Mouse (Mus musculus): ENCODE data around the gene Adgrl3. TPM values are rescaled to one million over a fixed set of nuclear protein-coding genes. Genes with fewer than 3 reads are reported as not detected.

Adgrl3 gene
- total RNA-seq, 4 experiments from 2014 or later = 3.3 to 10.2 (median 6.3) TPM

DNA sequence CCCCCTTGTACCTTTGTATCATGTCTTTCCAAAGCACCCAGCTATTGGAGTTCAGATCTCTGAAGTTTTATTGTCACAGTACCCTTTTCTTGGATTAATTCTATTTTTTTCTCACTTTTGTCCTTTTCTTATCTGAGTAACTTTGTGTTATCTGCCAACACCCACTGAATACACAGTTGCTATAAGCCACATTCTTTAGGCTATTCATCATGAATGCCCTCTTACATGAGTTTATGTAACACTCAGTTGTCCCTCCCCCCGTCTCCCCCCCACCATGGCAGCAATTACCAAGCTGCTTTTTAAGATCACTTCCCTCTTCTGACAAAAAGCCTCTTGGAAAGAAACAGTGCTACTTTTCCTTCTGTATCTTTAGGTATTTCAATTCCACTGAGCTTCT lies 655.0 kb downstream of the Adgrl3 start:
- DNase-seq = no peak

DNA sequence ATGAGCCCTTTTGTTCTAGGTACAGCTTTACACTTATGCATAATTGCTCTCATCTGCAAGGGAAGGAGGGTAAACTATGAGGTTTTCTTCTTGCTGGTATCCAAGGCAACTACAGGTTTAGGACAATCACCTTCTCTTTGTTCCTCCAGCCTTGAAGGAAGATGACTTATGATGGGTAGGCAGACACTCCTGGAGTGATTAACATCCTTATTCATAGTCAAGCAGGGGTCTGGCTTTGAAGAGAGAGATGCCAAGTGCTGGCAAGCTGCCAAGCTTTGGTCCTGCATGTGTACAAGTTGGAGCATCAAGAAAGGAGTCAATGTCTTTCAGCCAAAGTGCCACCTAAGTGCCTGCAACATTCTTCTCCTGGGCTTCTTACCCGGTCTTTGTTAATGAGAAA lies 657.0 kb downstream of the Adgrl3 start:
- DNase-seq = no peak

DNA sequence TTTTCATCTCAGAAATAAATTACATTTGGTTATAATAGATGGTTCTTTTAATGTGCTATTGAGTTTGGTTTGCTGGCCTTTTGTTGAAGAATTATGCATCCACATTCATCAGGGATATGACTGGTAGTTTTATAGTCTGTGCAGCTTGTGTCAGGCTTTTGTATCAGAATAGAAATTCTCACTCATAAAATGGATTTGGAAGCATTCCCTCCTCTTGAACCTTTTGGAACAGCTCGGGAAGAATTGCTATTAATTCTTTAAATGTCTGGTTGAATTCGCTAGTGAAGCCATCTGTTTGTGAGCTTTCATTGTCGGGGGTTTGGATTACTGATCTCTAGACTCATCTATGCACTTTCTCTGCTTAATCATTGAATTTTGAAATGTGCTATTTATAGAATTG lies 666.3 kb downstream of the Adgrl3 start:
- no peak for DNase-seq

DNA sequence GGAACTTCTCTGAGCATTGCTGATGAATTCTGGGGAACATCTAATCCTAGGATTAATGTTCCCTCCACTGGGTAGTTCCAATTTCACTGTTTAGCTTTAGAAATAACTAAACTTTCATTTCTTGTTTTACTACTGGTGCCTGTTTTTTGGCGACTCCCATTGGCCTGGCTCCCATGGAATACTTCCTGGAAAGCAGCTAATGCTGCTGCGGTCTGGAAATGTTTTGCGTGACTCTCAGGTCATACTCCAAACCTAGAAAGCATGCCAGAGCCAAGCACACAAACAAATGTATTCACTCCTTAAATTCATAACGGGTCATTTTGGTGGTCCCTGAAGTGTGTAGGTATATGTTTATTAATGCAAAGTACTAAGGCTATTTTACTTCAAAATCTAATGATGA lies 666.9 kb downstream of the Adgrl3 start:
- no peak for DNase-seq

DNA sequence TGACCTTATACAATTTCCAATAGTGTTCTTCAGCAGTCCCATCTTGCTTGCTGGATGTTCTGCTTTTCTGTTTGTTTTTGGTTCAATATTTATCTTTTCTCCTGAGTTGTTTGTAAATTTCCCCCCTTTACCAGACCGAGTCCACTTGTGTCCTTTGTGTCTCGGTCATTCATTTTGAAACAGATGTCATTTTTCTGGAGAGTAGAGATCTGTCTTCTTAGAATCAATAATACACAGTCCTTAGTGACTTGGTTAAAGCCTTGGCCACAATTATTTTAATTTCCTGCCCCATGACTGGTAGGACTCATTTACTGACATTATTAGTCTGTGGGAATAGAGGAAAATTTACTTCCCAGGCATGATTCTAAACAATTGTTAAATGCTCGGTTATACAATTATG lies 709.7 kb downstream of the Adgrl3 start:
- no peak for DNase-seq

DNA sequence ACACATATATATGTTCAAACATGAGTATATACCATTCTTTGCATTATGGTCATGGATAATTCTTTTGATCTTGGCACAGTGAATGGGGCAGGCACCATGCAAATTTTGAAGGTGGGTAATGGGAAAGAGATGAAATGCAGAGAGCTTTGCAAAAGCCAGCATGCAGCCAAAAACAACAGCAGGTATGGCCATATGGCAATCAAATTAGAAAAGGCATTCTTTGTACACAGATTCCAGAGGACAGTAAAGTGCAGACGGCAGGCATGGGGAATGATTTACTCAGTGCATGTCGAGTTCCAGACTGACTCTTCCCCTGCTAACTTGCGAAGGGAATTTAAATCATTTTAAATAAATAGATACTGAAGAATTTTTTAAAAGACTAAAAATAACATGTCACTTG lies 716.1 kb downstream of the Adgrl3 start:
- no peak for DNase-seq

DNA sequence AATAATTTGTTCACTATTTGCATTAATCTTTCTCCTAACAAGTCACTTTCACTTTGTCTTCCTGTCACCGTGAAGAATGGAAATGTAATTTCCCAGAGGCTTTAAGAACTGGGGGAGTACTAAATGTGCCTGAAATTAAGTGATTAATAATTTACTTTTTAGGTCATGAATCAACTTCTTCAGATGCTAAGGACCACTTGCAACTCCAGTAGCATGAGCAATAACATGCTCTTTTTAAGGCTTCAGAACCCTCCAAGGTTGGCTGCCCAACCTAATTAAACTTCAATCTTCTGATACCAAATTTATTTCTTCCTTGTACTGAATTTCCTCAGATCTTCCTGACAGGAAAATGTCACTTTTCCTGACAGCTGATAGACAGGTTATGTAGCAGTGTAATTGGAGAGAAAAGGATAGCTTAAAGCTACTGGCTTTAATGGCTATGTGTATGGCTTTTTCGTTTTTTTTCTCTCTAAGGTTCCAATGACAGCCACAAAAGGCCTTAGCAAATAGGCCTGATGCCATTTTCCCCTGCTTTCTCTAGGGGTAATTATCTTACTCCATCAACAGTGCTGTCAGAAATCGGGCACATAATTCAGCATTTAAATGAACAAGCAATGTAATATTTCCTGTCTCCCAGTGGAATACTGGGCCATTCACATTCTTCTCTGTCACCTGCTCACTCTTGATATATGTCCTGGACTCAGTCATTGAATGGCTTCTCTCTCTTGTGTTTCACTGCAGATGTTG lies 718.5 kb downstream of the Adgrl3 start:
- DNase-seq = no peak

DNA sequence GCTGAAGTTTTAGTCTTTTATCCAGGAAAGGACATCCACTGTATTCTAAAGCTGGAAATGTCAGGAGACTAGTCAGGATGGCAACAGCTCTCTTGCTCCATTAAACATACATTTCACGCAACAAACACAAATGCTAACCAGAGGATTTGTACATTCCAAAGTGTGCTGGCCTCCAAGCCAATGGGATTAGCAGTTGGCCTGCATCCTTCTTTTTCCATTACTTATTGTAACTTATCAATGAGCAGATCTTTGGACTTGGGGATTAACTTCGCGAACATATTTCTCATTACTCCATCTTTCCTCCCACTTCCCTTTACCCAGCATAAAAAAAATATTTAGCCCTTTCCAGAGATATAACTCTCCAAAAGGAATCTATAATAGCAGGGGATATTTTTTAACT lies 732.5 kb downstream of the Adgrl3 start:
- no peak for DNase-seq

DNA sequence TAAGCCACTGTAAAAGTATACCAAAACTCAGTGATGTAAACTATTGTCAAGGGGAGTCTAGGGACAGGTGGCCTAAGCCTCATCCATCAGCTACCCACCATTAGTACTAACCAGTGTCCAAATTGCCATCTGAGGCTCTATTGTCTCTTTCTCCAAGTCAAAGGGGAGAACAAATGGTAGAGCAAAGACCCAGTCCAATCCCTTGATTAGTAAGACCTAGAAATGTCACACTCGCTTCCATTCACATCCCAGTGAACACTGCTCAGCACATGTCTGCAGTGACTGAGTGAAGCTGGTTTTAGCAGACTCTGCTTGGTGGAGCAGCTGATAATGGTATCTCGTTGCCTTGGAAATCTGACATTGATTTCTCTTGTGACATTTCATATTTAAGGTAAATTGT lies 735.8 kb downstream of the Adgrl3 start:
- no peak for DNase-seq

DNA sequence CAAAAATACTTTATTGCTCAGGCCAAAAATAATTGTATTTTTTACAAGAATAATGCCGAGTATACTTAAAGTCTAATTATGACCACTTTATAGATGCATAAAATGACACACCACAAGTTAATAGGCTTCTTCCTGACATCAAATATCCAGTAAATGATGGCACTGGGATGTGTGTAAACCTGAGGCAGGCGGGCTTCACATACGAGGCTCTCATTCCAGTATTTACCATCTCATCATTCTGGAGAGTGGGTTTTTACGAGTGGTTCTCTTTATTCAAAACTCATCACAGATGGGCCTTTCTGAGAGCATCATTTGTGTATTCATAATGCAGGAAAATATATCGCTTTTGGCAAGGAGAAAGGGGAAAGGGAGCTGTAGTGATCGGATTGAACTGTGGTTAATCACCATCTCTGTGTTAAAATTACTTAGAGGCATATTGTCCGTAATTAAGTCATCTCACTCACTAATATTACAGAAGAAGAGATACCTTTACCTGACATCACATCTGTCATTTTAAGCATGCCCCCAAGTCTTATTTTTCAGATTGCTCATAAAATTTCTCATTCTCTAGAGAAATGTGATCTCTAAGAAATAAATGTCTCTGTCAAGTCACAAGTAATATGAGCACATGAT lies 737.3 kb downstream of the Adgrl3 start:
- DNase-seq = no peak

DNA sequence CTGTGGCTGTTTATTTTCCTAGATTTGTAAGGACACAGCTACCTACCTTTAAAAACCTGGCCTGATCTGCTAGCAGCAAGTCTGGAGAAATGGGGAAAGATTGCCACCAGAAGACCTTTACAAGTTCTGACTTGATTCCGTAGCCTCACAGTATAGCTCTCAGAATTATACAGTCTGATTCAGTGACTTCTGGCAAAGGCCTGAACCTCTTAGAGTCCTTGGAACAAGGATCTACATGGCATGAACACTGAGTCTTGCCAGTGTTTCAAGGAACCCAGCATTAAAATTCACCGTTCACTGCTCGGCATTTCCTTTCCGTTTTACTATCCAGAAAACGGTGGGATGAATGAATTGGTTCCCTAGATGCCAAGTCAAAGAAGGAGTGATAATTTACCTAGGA lies 756.3 kb downstream of the Adgrl3 start:
- no peak for DNase-seq

DNA sequence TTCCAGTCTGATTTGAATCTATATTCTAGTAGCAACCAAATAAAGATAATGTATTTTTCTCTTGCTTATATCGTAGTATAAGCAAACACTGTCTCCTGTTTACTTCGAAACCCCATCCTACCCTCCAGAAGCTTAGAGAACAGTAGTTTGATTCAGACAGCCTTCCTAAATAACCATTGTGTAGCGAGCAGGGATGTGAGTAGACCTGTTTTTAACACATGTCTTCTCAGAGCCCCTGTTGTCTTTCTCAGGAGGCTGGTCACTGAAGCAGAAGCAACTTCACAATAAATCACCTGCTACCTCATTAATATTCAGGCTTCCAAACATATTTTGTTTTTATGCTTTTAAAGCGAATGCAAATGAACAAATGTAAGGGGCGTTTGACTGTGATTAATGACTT lies 756.8 kb downstream of the Adgrl3 start:
- no peak for DNase-seq

DNA sequence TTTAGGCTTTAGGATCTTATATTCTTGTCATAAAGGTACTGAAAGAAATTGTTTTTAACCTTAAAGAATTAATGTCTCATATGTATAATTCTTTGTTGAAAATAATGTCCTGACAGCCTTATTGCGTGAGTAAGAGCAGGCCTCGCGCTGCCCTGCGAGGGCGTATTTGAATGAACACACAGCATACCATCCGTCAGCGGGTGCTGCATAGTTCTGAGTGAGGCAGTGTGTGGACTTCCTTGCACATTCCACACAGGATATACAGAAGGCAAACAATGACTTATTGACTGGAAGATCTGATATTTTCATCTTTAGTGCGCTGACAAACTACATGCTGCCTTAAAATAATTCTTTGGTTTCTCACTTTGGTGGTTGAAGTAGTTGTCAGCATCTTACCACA lies 764.8 kb downstream of the Adgrl3 start:
- DNase-seq = no peak

DNA sequence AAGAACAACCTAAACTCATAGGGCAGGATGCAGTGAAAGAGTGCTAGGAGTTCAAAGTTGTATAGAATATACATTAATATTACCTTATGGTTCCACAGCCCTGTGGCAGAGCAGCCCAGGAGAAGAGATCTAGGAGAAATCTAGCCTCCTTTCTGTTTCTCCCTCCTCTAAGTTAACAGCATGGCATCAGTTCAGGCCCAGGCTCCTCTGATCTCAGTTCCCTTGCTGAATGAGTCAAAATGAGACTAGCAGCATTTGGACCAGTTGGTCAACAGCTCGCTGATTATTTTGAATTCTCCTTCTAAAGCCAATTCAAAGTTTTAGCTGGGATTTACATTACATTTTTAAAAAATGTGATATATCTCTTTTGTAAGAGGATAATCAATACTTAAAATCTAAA lies 770.8 kb downstream of the Adgrl3 start:
- DNase-seq = no peak

DNA sequence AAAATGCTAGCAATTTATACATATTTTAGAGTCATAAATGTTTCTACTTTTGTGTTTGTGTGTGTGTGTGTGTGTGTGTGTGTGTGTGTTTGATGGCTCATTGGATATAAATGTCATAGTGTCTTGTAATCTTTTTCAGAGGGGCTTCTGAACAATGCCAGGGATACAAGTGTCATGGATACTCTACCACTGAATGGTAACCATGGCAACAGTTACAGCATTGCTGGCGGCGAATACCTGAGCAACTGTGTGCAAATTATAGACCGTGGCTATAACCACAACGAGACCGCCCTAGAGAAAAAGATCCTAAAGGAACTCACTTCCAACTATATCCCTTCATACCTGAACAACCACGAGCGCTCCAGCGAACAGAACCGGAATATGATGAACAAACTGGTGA lies 774.2 kb downstream of the Adgrl3 start:
- DNase-seq = no peak

DNA sequence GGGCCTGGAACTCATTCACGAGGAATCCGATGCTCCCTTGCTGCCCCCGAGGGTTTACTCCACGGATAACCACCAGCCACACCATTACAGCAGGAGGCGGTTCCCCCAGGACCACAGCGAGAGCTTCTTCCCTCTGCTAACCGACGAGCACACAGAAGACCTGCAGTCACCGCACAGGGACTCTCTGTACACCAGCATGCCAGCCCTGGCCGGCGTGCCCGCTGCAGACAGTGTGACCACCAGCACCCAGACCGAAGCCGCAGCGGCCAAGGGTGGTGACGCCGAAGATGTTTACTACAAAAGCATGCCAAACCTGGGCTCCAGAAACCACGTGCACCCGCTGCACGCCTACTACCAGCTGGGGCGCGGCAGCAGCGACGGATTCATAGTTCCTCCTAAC lies 774.7 kb downstream of the Adgrl3 start:
- no peak for DNase-seq

DNA sequence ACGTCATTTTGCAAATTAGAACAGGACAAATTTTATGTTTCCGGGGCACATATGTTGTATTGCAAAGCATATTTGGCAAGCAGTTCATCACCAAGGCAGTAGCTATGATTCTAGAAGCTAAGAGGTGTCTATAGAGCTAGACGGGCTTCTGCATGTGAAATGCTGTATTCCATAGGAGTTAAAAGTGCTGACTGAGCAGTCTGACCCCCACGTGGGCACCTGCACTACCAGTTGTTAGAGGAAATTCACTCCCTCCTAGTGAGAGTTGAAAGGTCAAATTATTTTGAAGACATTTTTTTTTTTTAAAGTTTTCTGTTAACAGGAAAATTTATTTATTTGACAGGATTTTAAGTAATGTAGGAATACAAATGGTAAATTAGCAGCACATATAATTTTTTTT lies 776.2 kb downstream of the Adgrl3 start:
- DNase-seq = no peak

DNA sequence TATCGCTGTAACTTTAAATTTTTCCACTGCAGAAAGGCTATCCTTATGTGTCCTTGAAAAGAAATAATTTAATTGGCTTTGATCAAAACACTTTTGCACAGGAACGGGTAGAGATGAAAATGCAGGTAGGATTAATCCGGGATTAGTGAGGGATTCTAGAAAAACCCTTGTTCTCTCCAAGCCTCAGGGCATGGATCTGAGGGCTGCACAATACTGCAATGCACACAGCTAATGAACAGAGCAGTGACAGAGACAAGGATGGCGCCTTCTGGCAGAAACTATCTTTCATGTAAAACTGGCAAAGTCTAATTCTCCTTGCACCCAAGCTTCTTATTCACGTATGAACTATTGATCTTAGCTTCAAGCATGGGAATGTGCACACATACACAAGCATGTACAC lies 791.0 kb downstream of the Adgrl3 start:
- DNase-seq = no peak

DNA sequence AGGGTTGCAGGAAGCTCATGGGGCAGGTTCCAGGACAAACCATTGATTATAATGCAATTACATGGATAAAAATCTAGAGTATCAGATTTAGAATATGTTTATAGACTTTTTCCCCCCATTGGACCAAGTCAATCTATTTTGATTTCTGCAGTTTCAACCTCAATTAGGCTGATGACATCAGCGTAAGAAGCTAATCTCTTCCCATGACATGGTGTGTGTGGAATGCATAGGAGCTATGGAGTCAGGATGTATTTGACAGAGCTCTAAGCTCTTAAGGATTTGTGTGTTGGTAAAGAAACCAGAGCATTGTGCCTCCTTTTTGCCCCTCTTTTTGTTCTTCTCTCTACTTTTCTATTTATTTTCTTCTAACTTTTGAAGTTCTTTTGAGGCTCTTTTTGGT lies 812.1 kb downstream of the Adgrl3 start:
- no peak for DNase-seq

DNA sequence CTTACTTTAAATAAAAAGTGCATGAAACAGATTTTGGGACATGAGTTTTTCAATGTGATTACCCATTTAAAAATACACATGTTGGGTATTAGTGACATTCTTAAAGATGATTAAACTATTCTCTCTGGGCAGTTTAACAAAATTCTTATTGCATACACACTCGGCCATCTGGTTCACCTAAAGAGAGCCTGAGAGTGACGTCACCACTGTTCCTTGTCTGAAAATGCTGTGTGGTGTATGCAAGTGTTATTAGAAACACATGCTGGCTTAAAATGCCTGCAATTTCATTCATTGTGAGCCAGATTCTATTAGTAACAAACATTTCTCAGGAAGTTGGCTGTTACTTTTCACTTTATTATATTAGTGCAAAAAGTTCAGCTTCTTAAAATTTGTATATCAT lies 812.7 kb downstream of the Adgrl3 start:
- no peak for DNase-seq

DNA sequence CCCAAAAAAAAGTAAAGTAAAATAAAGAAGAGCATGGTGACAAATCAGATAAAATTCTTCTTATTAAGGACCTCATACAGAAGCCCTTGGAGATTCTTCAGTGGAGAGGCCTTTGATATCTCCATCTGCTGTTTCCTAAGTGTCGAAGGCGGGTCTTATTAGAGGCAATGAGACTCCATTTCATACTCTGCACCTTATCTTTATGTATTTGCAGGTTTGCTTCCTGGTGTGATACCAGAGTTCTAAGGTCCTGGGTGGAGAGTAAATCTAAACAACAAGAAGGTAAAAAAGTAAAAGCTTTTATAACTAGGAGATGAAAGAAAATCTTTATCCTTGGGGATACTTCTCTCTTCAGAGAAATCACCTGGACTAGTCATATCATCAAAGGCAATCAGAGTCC lies 817.9 kb downstream of the Adgrl3 start:
- DNase-seq = no peak

DNA sequence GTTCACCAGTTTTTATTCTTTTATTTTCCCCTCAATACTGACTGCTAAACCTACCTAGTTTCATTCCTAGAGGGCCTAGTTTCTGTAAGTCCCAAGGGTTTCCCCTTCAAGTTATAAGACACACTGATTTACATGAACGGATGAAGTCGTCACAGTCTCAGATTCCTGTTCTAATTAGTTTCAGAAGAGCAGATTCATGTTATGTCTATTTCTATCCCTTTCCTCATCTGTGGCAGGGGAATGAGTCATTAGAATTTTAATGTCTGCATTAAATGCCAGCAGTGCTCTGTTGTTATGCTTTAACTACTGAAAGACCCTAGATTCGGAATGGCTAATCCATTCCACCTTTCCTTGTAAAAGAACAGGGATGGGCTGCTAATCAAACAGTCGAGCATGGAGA lies 823.9 kb downstream of the Adgrl3 start:
- DNase-seq = no peak

DNA sequence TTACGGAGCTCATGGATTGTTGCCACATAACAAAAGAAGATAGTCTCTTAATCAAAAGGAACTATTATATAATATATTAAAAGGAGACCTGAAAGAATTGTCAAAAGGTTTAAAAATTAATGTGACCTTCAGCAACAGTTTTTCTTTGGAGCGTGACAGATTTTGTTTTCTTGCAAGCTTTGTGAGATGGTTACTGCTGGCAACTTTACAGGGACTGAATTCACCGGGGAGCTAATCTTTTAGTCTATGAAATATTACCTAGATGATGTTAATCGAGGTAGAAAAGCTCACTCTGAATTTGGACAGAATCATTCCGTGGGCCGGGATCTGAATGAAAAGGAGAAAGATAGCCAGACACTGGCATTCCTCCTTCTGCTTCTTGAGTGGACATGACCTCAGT lies 850.4 kb downstream of the Adgrl3 start:
- DNase-seq = no peak

All from adrenal gland, adult 8-10 months (tissue).